Mouse (Mus musculus) liver, embryonic 14.5 days (tissue): ENCODE data around the gene C3.

Experiments
- CTCF ChIP-seq: IDR thresholded peaks from 2 replicates; pipeline ENCODE4 v1.5.1; 2016; ENCODE audit warnings: antibody characterized with exemption, low read depth, control low read depth
- EP300 ChIP-seq: IDR thresholded peaks from 2 replicates; pipeline ENCODE4 v1.6.1; 2016; ENCODE audit warnings: antibody characterized with exemption, low read depth

- TF ChIP-seq CTCF (no peak), EP300 (no peak)
These were observed 468 bp downstream of the C3 start for GRCm38 (mm10) chr17:57227468-57227867.
